Mouse (Mus musculus) MEL-GATA-1-ER (cell line): ENCODE measurements at regions not wholly inside any gene's neighbourhood (a gene's known extent, or its start where the extent isn't known, plus 50 kb on each side); places are given as distances from the start of the nearest gene placed in this dataset.
"Not testable (repeated sequence)": the region's sequence is repeated elsewhere in the genome, so short reads cannot be mapped to it uniquely, and the experiment has no call there.

ENCODE experiments used
- DNase-seq: peaks from one replicate; pipeline ENCODE4 v3.0.0-alpha.2; 2012; ENCODE audit warnings: low read depth; ENCODE audit errors: extremely low read depth

DNA sequence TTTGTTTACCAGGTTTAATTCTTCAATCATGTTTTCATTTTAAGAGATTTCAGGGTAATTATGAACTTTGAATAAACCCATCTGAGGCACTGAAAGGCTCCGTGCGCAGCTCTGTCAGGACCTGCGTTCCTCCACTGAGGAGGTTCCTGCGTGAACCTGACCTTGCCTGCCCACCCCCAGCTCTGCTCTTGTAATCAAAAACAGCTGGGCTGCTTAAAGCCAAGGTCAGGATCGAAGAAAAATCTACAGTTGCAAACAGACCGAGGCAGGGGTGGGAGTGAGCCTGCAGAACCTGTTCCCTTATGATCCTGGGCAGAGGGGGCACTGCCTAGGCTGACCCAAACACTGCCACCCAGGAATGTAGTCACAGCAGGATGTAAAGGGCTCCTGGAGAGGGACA, 134.8 kb upstream of the Bcor start:
- no peak for DNase-seq

DNA sequence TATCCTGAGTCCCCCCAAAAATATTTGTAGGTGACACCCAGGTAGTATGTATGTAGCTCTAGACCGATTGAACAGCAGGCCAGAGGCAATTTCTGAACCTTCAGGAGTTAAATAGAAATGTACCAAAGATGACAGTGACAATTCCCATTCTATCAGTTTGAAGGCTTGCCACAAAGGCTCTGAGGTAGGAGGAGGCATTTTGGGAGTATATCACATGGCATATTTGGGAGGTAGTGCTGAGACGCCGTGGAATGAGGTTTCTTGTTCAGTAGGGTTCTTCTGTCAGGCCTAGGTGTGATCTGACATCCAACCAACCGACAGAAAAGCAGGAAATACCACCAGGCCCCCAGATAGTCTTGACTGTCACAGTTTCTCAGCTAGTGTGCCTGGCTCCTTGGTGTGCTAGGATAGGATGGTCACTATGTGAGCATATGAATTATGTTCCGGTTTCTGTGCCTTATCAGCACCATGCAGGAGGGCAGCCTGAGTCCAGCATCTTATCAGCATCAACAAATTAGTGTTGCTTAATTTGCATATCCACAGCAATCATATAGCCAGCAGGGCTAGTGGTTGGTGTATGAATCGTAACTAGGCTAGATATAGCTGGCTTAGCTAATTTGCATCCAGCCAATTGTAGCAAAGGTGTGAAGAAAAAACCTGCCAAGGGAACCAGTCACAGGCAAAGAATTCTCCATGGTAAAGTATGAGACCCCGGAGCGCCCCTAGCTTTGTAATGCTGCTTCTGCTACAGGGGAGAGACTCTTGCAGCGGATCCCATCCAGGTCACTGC, 136.3 kb upstream of the Bcor start:
- DNase-seq = peak; percentile 99

DNA sequence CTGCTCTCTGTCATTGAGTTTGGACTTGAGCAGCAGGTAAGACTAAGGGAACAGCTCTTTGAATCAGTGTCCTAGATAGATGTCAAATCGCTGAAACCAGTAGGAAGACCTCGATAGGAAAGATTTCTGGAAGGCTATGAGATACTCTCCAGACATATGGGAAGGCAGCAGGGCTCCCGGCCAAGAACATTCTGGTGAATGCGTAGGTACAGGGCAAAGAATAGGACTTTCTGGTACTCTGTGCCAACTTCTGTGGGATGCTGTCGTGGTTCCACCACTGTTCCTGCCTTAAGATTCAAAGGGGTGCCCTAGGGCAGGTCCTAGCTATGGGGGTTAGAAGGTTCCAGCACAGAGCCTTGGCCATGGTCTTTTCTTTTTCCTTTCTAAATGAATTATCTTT, 138.5 kb upstream of the Bcor start:
- DNase-seq = no peak

DNA sequence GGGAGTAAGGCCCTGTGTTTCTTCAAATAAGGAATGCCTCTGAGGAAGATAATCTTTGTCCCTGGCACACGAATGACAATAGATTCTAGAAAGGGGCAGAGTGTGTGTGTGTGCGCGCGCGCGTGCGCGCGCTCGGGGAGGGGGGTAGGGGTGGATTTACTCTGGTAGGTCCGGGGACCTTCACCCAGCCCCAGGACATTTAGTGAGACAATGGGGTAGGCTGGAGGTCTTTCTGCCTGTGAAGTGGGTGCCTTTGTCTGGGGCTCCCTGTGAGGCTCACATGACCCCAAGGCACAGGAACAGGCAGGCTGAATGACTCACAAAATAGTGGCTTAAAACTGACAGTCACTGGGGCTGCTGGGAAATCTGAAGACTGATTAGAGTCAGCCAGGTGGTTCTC, 139.1 kb upstream of the Bcor start:
- DNase-seq = no peak

DNA sequence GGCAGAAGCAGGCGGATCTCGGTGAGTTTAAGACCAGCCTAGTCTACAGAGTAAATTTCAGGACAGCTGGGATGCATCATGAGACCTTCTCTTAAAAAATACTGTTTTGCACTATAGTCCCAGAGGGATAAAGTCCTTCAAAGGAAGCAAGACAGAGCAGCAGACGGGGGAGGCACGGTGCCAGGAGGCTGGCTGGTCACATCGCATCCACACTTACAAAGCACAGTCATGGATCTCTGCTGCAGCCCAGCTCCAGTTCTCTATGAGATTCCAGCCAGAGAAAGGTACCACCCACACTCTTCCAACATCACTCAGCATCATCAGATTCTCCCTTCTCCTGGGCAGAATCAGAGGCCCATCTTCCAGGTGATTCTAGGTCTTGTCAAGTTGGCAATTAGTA, 144.5 kb upstream of the Bcor start:
- no peak for DNase-seq

DNA sequence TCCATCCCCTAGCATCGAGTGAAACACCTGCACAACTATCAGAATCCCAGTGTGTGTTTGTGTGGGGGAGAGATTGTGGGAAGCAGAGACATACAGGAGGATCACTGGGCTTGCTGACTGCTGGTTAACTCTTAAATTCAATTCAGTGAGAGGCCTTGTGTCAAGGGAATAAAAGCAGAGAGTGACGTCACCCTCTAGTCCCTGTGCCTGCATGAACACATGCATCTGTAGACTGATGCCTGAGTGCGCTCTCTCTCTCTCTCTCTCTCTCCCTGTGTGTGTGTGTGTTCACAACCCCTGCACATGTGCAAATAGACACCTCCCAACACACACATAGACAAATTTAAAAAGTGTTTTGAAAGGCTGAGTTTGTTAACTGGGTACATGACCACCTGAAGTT, 146.8 kb upstream of the Bcor start:
- DNase-seq = no peak

DNA sequence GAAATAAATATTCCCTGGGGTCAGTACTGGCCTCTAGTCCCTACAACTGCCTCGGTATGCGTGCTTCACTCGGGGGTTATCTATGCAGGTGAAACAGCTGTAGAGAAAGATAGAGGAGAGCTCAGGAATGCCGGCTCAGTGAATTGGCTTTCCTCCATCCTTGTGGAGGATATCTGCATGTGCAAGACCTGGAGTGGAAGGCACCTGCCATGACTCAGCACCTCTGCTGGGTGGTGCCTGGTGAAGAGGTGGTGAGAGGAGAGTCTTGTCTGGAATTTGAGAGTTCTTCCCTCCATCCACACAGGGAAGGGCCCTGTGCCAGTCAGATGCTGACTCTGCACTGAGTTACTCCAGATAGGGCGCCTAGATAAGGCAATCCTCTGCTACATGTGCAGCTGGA, 152.4 kb upstream of the Bcor start:
- DNase-seq = peak; percentile 44

DNA sequence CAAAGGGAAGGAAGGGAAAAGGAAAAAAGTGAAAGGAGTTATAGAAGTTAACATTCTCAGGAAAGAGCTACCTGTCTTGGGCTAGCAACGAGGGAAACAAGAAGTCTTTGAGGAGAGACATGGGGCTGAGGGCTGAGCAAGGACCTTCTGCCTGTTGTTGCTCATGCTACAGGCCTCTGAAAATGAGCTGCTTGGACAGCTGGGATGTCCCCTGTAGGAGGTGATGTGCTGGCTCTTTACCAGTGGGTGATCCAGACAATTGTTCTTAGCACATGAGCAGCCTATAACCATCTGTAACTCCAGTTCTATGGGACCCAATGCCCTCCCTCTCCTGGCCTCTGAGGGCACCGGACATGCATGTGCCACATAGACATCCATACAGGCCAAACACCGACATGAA, 155.5 kb upstream of the Bcor start:
- no peak for DNase-seq

DNA sequence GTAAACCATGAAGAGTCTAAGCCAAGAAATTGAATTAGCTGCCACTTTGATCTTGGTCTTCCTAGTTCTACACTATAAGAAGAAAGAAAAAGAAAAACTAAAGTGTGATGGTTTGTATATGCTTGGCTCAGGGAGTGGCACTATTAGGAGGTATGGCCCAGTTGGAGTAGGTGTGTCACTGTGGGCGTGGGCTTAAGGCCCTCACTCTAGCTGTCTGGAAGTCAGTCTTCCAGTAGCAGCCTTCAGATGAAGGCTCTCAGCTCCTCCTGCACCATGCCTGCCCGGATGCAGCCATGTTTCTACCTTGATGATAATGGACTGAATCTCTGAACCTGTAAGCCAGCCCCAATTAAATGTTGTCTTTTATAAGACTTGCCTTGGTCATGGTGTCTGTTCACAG, 157.3 kb upstream of the Bcor start:
- DNase-seq = not testable (repeated sequence)

DNA sequence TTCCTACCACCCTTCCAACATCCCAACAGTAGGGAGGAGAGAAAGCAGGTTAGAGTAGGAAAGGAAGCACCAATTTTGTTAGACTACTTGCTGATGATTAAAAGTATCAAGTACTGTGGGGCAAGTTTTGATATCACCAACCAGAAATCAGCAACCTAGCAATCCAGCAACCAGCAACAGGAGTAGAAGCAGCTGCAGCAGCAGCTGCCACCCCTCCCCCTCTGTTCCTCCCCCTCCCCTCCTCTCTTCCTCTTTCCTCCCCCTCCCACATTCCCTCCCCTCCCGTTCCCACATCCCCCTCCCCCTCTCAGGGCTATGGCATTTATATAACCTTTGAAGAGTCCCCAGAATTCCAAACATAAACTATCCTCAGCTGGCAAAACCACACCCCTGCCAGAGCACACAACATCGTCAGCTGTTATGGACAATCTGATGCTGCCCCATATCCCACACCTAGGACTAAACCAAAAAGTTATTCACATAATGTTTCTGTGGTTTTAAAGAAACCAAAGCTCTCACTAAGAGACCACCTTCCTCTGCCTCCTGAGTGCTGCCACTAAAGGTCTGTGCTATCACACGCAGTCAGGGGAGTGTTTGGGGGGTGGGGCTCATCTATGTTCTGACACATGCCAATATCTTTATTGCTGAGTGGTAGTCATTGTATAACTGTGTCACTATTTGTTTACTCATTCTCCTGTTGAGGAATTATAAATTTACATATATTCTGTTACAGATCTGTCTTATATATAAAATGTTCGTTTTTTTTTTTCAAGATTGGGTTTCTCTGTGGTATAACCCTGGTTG, 158.9 kb upstream of the Bcor start:
- DNase-seq = no peak

DNA sequence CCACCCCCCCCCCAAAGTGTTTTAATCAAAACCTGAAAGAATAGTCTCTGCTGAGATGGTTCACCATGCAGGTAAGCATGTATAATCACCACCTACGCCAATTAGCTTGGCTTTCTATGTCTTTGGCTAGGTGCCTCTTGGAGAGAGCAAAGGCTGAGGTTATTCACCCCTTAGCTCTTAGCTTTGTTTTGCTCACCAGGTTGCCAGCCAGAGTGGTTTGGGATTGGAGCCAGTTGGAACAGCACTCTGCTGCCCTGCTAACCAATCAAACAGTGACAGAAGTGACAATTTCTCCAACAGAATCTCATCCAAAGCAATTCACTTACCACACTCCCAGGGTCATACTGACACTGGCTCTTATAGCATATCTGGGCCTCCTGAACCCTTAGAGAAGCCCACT, 162.3 kb upstream of the Bcor start:
- DNase-seq = no peak

DNA sequence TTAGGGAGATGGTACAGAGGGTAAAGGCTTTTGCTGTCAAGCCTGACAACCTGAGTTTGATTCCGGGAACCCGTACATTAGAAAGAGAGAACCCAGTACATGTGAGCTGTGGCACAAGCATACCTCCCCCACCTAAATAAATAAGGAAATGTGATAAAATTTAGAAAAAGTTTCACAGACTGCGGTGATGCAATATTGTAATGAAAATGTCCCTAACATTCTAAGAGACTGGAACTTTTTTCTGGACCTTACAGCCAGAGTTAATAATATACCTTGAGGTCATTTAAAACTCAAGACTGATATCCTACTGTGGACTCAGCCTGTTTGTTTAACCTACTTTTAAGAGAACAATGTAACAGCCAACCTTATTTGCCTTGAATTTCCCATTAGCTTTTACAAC, 163.1 kb upstream of the Bcor start:
- DNase-seq = no peak

DNA sequence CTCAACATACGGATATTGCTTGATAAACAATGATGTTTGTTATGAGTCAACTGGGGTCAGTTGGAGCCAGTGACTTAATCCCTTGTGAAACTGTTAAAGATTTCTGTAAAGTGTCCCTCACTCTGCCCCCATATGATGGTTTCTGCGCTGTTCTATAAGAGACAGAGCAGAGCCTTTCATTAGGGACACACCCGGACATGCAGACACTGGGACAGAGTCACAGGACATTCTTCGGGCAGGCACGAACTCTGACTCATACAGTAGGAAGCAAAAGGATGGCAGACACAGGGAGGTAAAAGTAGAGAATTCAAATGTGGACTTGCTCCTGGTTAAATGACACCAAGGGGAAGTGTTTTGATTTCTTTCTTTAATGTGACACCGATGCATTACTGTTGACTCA, 163.7 kb upstream of the Bcor start:
- DNase-seq = no peak

DNA sequence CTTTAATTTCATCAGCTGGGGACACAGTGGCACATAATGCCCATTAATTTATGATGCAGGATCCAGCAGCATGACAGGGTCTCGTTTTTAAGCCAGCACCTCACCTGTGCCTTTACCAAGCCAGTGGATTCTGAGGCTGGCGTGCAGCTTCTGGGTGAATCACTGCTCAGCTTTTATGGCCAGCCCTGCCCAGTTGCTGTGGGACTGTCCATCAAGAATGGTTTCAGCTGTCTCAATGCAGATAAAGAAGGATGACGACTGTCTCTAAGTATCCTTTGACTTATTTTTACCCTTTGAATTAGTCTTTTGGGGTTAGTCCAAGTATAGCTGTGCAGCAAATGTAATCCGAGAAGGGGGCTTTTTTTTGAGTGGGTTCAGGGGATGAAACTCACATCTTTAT, 167.3 kb upstream of the Bcor start:
- DNase-seq = no peak

DNA sequence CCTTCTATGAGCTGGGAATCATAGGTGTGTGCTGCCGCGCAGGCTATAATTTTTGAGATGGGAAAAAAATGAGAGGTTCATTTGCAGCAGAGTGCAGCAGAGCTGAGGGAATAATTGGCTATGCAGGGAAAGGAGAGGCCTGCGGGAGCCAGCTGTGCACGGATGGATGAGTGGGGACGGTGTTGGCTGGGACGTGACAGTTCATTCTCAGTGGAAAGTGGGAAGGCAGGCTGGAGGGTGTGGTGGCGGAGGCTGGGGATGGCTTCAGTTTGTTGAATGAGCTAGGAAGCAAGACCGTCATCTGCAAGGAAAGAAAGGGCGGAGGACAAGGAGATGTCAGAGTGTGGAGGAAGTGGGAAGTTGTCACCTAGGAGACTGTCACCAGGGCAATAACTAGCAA, 180.4 kb upstream of the Bcor start:
- DNase-seq = no peak

DNA sequence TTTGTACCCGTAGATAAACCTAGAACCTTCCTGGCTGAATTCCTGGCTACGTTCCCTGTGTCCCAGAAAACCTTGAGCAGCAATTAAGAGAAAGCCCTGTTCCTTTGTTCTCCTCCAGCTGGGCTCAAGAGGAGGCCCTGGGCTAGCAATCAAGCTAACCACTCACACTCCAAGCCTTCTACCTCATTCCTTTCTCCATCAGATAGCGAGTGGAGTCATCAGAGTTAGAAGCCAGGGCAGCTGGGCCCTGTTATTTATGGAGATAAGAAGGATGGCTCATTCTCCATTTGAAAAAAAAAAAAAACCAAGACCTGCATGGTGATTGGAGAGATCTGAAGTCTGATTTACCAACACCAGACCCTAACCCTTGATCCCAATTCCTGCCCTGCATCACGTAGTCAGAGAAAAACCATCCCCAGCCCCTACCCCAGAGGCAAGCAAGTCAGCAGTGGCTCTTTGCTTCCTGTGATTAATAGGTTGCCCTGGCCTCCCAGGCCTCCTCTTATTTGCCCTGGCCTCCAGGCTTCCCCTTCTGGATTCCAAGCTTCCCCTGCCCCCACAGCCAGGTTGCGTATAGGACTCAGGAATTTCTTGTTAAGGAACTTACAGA, 181.3 kb upstream of the Bcor start:
- no peak for DNase-seq

DNA sequence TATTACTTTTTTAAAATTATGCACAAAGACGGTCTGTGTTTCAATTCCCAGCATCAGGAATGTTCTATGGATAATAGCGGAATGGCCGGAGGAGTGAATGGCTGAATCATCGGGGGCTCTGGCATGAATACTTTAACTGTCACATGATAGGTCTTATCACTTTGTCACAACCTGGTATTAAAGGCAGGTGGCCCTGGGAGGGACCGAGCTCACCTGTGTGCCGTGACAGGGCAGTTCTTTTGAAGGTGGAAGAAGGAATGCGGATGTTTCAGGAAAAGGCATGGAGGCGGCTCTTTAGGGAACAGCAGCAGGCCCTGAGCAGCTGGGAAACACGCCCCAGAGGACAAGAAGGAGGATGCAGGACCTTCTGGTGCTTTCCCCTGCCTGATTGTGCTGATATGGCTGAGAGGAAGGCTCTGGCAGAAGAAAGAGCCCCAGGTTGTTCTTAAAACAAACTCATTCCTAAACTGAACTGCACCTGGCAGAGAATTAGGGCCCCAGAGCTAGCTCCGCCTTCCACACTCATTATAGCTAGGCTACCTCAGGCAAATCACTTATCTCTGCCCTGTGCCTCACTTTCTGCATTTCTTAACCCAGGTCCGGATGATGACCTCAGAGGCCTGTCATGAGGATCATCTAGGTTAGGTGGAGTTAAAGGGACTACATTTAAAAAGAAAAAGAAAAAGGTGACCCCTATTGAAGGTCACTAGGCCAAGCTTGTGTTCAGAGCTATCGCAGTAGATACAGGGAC, 184.8 kb upstream of the Bcor start:
- no peak for DNase-seq

DNA sequence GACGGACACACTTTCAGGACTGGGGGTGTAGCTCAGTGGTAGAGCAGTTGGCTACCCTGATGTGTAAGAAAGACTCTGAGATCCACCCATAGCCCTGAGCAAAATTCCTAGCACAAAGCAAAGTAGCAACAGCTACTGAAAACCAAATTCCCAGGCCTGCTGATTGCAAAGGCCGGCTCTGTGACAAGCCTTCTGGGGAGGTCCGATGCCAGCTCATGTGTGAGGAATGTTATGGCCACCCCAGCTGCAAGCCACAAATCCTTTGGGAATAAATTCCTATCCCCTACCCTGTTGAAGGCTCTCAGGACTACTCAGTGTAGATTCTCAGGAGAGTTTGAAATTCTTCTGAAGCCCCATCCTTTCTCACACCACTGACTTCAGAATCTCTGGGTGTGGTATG, 186.7 kb upstream of the Bcor start:
- no peak for DNase-seq

DNA sequence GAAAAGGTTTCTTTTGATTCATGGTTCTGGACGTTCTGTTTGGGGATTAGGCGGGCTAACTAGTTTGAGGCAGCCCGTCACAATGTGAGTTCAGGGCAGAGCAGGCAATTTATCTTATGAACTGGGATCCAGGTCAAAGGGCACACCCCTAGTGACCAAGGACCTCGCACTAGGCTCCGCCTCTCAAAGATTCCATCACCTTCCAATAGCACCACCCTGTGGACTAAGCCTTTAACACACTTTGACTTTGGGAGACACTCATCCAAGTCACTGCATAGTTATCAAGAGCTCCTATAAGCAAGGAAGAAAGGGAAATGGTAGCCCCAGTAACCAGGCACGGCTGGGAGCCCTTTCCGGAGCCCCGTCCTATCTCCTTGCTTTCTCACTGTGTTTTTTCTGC, 188.0 kb upstream of the Bcor start:
- DNase-seq = peak; percentile 11

DNA sequence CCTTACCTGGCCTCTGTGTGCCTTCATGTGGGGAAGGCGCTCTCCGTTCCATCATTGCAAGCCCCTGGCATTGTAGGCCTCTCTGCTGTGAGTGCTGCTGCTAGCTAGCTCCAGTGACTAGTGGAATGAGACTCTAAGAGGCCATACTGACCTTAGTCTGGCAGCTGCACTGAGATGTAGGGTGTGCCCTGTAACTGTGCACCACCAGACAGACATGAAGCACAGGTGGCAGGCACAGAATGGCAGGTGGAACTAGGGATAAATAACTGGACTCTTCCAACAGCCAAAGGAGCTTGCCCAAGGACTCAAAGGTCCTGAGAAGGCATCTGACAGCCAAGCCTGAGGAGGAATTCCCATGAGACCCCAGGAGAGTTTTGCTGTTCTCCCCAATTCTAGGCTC, 194.7 kb upstream of the Bcor start:
- DNase-seq = no peak

DNA sequence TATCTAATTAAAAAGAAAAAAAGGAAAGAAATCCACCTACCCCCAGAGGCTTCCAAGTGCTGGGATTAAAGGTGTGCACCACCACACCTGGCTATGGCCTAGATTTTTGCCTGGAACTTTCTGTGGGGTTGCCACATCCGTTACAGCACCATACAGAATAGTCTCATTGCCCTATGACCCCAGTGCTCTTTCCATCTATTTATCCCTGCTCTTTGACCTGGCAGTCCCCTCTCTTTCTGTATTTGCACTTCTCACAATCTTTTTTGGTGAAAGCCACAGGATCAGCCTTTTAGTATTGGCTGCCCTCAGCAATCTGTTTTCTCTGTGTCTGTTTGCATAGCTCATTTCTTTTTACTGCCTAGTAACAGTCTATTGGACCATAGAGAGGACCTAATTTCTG, 197.9 kb upstream of the Bcor start:
- DNase-seq = no peak
